In genomic region chr3:141716371-141716770, GRCm38 (mm10) we compare ENCODE assay signal across 19 mouse cellular contexts.
"Had no signal": no experiment of that assay in that cellular context is flagged by ENCODE, and none has a peak within 500 bp of the region (broad histone marks: within the 10 kb centered on the region; RNA-seq: fewer than 3 reads in every experiment).

No protein-coding gene starts in this region.

- H3K4me2 ChIP-seq: intestine, embryonic 15.5 days; limb, embryonic 12.5 days; limb, embryonic 15.5 days; liver, embryonic 11.5 days; lung, embryonic 14.5 days; stomach, embryonic 15.5 days had no signal

- ATAC-seq: intestine, embryonic 15.5 days; liver, postnatal 0 days; lung, postnatal 0 days had no signal

- H3K9me3 ChIP-seq: intestine, embryonic 15.5 days; limb, embryonic 12.5 days; limb, embryonic 15.5 days; midbrain, embryonic 10.5 days; stomach, embryonic 15.5 days had no signal

- DNase-seq: kidney, adult 11 months; kidney, adult 8-10 months; kidney, postnatal 14 days; left cerebral cortex, postnatal 4 days; liver, postnatal 0 days; lung, embryonic 14.5 days; midbrain, embryonic 14.5 days; right cerebral cortex, postnatal 25 days; spleen, adult 18-20 months; thymus, postnatal 36 days had no signal

- H3K27me3 ChIP-seq: intestine, embryonic 15.5 days; limb, embryonic 12.5 days; limb, embryonic 15.5 days; stomach, embryonic 15.5 days had no signal

- H3K27ac ChIP-seq: intestine, embryonic 15.5 days; limb, embryonic 12.5 days; limb, embryonic 15.5 days; liver, embryonic 14.5 days; macrophage; midbrain, embryonic 10.5 days; stomach, embryonic 15.5 days had no signal

- H3K4me1 ChIP-seq: intestine, embryonic 15.5 days; stomach, embryonic 15.5 days had no signal

- H3K9ac ChIP-seq: intestine, embryonic 15.5 days; limb, embryonic 12.5 days; limb, embryonic 15.5 days; liver, embryonic 14.5 days; liver, postnatal 0 days; lung, embryonic 14.5 days; stomach, embryonic 15.5 days had no signal

- H3K36me3 ChIP-seq: intestine, embryonic 15.5 days; limb, embryonic 12.5 days; limb, embryonic 15.5 days; midbrain, embryonic 10.5 days; stomach, embryonic 15.5 days had no signal

- H3K4me3 ChIP-seq: intestine, embryonic 15.5 days; limb, embryonic 12.5 days; limb, embryonic 15.5 days; midbrain, embryonic 10.5 days; stomach, embryonic 15.5 days had no signal
